Mouse (Mus musculus) spleen, postnatal 4 days (tissue): ENCODE data around the gene Lgr4.

Source experiments
- DNase-seq, 2 experiments: peaks; one replicate each; pipeline ENCODE4 v3.0.0; 2022; ENCODE audit warnings: low spot score in 2 of 2

Lgr4 gene

DNA sequence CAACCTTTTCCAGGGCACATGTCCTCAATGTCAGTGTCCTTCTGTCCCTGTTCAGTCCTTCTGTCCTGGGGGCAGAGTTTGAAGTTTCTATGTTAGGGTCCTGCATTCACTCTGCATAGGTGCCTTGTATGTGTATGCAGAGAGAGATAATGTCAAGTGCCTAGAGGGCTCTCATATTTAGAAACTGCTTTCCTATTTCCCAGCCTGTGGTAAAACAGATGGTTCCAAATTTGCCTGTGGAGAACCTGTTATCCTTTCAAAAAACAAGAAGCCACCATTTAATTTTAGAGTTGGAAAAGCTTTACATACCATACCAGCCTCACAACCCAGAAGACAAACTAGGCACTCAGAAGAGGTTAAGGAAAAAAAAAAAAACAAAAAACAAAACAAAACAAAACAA is 32.1 kb downstream of the Lgr4 start:
- DNase-seq, result no peak

DNA sequence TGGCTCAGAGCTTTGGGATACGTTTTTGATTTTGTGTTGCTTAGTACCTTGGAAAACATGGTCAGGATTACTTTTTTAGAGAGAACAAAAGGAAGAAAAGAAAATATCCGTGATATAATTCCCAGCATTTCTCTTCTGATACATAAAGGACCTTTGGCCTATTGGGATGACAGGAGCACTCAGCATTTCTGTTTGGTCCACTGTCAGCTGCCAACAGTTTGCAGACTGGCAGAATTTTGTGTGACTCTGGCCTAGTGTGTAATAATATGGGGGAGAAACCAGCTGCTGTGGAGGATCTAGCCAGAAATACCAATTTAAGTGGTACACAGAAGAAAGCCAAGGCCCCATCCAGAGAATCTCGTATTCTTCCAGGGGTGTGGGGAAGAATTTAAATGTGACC is 32.9 kb downstream of the Lgr4 start:
- DNase-seq, result no peak

DNA sequence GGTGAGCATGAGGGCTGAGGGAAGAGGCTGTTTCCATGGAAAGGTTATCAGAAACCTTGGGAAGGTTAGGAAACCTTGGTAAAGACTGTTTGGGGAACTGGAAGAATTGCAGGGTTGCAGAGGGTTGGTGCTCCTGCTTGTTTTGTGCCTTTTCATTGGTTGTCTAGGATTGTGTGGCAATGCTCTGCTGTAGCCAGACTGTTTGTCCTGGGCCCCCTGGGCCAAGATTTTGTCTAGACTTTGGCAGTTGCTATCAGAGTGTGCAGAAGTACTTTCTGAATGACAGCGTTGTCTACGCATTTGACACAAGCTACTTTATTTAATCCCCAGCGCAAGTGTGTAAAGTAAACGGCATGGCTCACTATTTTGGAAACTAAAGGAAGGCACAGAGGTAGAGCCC is 33.6 kb downstream of the Lgr4 start:
- DNase-seq, result no peak

DNA sequence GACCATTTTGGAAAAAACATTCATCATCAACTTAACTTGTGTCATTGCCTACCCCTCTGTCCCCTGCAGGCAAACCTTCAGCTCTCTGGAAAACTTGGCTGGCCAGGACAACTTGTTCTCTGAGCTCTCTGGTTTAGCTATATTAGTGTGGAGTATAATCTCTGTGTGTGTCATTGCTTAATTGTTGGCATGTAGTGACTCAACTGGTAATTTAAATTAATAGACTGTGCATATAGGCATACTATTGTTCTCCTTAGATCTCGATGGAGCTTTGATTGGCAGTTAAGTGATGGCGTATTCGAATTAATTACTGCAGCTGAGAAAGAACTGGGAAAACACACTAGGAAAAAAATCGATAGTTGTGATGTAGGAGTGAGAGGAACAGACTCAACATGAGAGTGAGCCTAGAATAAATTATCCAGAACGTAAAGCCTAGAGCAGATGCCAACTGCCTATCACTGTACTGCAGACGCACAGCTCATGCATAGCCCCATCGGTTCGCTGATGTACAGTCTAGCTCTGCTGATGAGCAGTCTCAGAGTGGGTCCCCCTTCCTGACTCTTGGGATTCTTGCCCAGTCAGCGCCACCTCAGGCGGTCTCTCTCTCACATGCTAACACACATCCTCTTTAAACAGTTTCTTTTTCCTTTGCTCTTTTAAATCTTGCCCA is 35.7 kb downstream of the Lgr4 start:
- DNase-seq, result no peak

DNA sequence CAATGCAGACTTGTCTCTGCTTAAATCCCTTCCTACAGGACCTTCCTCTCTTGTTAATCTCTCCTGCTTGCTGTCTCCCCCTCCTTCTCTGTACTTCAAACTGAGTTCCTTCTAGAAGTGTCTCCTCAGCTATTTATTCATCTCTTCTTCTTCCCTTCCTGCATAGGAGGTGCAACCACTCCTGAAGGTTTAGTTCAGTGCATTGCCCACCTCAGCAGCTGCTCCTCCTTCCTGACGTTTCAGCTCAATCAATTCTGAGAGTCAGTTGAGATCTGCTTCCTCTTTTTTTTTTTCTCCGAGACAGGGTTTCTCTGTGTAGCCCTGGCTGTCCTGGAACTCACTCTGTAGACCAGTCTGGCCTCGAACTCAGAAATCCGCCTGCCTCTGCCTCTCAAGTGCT is 36.4 kb downstream of the Lgr4 start:
- no peak for DNase-seq

DNA sequence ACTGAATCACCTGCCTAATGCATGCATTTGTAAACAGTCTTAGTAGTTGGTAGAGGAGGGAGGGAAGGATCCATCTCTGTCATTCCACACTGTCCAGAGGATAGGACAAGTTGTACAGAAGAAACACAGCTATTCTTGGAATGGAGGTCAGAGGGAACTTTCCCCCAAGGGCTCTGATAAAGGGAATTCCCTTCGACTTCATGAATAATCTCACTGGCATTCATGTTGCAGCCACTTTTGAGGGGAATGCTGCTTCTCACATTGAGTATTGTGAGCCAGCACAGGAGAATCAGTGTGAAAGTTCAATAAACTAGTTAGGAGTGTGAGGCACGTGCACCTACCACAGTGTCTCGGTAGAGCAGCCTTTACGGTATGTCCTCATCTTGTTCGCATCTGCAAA is 37.6 kb downstream of the Lgr4 start:
- no peak for DNase-seq

DNA sequence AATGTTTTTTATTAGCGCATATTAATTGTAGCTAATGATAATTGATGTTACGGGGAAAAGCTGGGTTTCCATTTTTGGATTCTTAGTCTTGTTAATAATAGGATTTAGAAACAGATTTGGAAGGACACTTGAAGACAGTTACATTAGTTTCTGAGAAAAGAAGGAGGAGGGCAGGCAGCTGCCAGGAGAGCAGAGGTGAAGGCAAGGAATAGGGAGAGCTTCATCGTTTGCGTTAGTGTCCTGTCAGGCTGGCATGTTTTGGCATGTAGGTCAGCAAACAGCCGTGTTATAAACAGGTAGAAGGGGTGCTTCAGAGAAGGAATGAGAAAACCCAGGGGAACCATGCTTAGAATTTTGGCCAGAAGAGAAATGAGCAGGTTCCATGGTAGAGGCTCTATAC is 38.5 kb downstream of the Lgr4 start:
- no peak for DNase-seq

DNA sequence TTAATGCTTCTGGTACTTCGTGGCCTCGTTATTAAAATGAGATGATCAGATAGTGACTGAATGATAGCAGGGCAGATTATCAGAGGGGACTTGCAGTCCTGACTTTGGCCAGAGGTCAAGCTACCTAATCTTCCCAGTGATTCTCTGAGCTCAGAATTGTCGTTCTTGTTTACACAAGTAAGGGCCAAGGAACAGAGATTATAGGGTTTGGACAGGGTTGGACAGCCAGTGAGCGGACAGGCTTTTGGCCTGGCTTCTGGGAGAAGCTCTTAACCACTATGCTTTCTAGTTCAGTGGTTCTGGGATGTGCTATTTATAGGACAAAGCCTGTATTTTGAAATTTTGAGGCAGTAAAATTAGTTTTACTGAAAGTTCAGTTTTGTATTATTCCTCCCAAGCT is 39.3 kb downstream of the Lgr4 start:
- DNase-seq, result no peak

DNA sequence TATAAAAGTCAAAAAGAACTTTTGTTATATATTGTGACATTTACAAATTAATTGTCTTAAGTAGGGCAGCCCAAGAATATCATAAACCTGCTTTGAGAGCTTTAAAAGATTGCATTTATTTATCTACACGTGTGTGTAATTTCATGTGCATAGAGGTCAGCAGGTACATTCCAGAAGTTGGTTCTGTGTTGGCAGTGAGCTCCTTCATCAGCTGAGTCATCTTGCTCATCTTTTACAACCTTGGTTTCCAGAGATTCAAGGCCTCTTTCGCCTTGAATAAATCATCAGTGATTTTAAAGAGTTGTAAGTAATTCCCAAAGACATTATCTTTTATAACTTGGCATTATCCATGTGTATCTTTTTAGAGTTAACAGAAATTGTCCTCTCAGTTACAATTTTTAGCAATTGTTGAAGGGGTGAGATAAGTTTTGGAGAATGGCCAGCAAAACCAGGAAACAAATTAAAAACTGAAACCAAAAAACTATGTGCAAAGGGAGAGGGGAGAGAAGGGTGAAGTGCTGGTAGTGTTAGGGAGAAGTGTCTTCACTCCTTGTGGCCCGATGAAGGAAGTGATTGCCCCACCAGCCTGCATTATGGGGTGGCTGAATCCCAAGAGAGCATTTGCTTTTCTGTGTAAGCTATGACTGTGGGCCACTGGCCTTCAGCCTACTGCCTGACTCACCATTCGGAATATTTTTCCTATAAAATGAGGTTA is 41.4 kb downstream of the Lgr4 start:
- DNase-seq, result no peak

DNA sequence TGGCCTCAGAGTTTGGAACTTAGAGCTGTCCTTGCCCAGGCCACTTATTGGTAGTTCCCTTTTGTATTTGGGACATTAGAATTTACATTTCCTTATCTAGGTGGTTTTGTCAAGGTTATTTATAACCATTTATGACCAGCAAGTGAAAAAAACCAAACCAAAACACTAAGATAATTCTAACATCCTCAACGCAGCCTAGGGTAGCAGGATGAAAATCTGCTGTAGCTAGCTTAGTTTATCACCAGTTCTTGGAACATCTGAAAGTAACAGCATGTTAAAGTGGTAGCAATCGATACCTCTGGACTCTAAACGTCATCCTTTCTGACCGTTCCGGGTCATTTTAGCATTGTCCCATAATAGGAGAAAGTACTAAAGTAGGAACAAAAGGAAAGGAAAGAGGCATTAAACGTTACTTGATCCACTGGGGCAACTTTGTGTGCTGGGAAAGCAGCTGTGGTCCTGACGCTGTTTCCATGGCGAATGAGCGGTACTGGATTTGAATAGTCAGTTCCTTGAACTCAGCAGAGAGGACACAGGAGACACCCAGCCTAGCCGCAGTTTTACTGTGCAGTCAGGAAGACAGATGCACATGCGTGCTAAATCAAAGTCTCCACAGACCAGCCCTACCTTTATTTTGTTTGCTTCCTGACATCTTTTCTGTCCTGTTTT is 42.1 kb downstream of the Lgr4 start:
- DNase-seq, result no peak

DNA sequence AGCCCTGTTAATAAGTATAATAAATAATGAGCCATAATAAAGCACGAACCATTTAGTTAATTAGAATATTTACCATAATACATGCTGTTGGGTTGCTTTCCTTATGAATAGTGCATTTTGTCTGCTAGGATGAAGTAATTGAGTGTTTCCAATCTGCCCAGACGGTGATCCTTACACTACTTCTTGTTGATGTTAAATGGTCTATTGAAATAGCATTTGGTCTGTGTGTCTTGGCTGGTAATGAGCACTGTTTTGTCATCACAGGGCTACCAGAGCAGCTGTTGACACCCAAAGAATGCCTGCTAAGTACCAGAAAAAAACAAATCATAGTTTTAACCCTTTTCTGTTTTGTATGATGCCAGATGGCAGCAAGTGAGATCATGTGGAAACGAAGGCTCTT is 42.8 kb downstream of the Lgr4 start:
- DNase-seq, result no peak

DNA sequence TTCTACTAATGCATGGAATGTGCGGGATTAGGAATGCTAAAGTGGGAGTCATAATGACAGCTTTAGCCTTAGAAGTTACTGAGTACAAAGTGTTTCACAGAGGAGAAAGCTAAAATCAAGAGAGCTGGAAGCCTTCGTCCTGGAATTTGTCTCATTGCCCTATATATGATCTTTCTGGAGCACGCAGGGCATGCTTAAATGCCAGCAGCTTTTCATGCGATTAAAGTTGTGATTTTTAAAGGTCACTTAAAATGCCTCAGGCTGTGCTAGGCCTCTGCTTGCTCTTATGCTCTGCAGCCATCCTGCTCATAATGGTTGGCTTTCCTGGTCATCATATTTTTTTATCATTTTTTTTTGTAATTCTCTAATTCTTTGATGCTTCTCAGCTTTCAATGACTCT is 43.7 kb downstream of the Lgr4 start:
- DNase-seq, result no peak

DNA sequence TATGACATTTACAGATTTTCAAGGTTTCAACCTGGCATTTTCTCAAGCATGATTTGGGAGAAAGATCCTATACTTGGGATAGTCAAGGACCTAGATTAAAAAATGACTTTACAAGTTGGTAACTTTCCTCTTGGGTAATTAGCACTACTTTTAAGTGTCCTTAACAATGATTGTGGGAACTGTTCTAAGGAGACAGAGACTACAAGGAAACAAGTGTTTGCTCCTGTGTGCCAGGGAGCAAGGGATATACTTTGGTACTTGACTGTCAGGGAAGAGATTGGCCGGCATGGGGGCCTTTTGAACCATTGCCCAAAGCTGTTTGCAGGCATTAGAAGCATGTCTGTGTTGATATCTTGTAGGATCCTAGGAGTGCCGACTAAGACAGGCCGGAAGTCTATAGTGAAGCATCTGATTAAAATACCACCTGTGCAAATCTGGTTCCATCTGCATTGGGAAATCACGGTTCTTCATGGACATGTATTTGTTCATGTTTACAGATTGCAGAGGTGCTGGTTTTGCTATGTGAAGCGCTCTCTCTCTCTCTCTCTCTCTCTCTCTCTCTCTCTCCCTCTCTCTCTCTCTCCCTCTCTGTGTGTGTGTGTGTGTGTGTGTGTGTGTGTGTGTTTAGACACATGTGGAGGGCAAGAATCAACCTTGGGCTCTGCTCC is 46.3 kb downstream of the Lgr4 start:
- DNase-seq, result no peak

DNA sequence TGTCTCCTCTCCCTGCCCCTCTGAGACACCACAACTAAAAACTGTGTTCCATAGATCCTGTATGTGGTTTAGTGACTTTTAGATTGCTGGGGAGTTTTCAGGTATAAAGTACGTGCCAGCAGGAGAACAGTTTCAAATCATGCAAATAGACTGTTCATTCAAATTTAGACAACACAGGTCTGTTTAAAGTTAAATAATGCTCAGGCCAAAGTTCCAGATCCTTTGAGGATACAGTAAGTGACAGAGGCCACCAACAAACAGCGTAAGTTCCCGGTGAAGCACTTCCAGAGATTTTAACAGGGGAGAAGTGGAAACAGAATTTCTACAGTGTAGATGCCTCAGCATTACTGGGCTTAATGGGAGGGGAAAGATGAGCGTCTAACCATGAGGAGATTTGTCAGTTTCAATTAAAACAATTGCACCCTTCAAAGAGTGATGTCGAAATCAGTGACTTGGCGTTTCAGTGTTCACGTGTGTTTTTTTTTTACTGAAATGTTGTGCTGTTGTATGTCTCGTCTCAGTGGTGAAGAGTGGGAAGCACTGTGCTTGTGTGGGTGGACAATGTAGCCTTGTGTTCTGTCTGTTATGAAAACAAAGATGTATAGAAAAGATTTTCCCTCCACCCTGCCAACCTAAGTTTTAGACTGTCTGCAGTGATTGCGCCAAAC is 48.4 kb downstream of the Lgr4 start:
- DNase-seq, result no peak

DNA sequence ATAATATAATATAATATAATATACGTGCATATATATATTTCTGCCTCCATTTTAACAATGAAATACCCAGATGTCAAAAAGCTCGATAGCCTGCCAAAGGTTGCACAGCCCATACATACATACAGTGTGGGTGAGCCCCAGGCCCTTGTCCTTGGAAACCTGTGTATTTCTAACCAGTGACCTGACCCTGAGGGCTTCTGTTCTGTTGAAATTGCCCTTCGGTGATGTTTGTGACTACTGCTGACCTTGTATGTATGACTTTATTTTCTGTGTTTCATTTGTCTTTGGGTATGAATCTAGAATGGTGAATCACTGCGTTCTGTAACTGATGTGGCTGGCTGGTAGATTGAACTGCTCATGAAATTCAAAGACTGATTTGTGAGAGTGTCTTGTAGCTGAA is 49.4 kb downstream of the Lgr4 start:
- DNase-seq, result no peak

DNA sequence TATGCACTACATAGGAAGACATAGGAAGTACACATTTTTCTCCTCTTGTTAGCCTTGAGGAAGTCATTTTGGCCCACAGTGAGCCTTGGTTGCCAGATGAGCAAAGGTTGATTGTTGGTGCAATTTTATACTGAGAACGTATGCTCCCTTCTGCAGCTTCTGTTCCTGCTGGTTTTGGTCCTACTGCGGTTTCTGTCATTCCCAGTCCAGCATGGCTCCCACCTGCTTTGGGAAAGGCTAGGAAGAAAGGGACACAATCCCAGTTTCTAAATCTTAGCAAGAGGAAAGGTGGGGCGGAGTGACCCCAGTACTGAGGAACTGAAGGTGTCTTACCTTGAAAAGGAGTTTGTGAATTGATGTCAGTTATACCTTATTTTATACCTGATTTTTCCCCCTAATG is 51.9 kb downstream of the Lgr4 start:
- no peak for DNase-seq

DNA sequence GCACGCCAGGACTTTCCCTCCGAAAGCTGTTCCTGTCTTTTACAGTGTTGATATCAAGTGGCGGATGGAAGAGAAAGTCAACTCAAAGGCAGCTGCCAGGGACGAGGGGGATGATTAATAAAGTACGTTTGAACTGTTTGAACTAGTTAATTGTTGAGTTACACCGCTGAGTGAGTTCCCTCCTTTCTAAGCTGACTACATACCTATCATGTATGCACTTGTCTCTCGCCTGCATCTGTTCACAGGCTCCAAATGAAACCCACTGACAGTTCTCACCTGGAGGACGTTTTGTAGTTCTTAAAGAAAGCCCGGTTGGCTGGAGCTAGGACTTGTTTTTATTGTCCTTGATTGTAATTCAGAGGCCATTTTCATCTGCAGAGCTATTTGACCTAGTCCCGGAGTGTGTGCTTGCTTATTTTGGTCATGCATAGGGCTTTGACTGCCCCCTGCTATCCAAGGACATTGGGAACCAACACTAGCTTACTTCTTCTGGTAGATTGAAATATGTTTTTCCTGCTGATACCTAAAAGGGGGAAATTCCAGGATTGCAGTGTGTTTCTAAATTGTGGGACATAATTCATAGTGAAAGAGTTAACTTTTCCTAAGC is 52.6 kb downstream of the Lgr4 start:
- DNase-seq, result no peak

DNA sequence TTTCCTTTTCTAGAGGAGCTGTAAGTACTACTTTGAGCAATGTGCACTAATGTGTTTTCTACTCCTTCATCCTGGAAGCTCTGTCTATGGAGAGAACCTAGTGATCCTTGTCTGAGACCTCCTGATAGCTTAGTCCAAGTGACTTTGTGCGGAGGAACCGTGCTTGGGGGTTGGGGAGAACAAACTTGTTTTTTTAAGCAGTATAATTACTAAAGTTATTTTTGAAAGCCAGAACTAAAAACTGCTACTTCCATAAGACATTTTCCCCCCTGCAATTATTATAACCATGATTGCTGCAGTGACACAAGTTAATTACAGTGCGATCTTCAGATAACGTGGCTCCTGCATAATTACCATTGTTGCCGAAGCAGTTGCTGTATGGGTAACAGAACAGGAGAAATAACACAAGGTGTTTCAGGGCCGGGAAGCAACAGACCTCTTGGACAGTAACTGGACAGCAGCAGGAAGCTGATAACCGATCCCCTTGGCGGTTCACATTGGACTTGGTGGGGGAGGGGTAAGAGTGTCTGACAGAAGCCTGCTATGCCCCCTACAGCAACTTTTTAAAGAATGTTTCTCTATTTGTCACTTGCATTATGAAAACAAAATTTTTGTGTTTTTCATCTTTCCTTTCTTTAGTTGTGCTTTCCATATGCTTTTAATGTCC is 53.4 kb downstream of the Lgr4 start:
- no peak for DNase-seq

DNA sequence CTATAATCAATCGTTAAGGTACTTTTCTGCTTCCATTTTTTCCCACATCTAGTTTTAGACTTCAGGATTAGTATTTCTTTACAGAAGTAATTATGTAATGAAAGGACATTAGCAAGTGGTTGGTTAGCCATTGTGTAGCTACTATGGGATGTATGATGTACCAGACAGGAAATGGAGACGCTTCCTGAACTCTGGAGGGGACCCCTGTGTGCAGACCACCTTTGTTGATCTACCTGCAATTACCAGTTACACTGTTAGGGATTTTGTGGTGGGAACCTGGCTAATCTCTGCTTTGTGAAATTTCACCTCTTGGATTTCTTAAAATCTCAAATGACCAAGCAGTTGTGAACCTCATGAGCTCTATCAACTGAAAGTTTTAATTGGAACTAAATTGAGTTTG is 54.9 kb downstream of the Lgr4 start:
- no peak for DNase-seq

DNA sequence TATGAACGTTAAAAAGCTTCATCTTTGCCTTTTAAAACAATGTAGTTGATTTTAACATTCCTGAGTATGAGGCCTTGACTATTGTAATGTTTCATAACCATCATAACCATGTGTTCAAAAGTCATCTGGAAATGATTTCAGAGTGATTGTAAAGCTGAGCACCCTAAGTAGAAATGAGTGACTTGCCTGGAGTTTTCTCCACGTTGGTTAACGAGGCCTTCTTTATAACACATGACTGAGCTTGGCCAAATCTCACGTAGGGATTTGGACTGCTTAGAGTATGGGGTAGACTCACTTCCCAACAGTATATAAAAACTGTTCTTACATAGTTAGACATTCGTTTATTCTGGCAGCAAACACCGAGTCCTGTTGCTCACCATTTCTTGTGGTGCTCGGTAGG is 55.5 kb downstream of the Lgr4 start:
- no peak for DNase-seq

DNA sequence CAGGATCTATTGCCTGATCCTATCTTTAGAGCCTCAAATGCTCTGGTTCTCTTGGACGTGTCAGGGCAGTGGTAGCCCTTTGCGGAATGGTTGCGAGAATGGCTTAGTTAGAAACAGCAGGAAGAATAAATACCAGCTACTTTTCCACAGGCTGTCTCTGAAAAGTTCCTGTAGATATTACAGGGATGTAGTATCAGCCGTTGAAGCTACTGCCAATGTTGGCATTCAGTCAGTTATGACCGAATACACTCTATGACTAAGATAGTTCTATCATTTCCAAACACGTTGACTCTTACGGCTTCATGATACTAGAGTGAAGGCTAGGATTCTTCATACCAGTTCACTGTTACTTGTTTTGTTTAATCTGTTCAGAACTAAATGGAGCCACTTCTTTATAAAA is 57.4 kb downstream of the Lgr4 start:
- DNase-seq, result no peak
